Mouse (Mus musculus): Measurements from ENCODE around the gene Prmt9. TPM values are rescaled to one million over a fixed set of nuclear protein-coding genes. Genes with fewer than 3 reads are reported as not detected.

The Prmt9 gene
- 23.3 TPM for total RNA-seq (2023)

GRCm38 (mm10) chr8:77549121-77549706 lies at the start of gene Prmt9:
Prmt9 (plus strand) TSS chr8:77549397.

GRCm38 (mm10) chr8:77517301-77518200 lies 31.6 kb upstream of the Prmt9 start, which contains the start of gene Arhgap10:
Arhgap10 (minus strand) TSS chr8:77517953.

GRCm38 (mm10) chr8:77610374-77610969 lies 61.3 kb downstream of the Prmt9 start, which contains the start of gene Tmem184c:
Tmem184c (minus strand) TSS chr8:77610698.

Other genes with a start within 250 kb of the Prmt9 start
- gene Arhgap10, start 31.4 kb upstream of the Prmt9 start, total RNA-seq (2023): 18.0 TPM
- gene Tmem184c, start 61.3 kb downstream of the Prmt9 start, total RNA-seq (2023): 20.6 TPM
- gene Ednra, start 175.1 kb downstream of the Prmt9 start, total RNA-seq (2023): not detected

Data from CD4-positive naive resting alpha-beta T cell, adult 57 days (primary cell).